Mouse (Mus musculus) adrenal gland, adult (tissue): ENCODE data around the gene Pus10.

Experiments used
- DNase-seq, 2 experiments: peaks; one replicate each; pipeline ENCODE4 v3.0.0; 2022 to 2023; ENCODE audit warnings: low spot score in 1 of 2; ENCODE audit not compliant: inconsistent age in 2 of 2

Pus10 gene

DNA sequence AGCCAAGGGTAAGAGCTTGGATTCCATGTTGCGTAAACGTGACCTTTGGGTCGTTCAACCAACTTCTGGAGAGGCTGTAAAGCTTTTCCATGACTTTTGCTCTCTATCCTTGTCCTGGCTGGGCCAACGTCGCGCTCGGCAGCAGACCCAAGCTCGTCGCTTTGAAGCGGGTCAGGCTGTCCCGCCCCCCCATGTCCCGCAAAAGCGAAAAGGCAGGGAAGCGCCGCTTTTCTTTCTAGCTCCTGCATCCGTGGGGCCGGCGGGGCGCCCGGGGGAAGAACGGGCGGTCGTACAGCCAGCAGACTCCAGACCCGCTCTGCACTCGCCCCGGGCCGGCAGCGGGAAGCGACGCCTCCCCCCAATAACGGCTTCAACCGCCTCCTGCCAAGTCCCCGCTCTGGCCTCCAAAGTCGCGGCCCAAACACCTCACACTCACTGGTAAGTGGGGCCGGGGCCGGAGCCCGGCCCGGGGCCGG lies at the start of gene Pus10:
Pus10 (plus strand) TSS at position 364 of the 476 bp plus-strand sequence.
- DNase-seq: peak; percentile 63 to 90

DNA sequence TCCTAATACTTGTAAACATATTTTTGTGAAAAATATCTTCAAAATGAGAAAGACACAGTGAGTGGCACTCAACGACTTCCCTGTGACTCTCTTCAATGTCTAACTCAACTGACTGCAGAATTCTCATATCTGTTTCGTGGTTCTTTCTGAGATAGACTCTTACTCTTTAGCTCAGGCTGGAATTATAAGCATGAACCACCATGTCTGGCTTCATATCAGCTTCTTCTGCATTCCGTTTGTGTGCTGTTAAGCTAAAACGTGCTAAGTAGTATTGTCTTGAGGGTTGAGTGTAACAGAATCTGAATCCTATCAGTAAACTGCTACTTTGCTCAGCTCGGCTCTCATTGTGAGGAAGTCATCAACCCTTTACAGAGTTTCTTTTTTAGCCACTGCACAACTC lies 46.5 kb upstream of the Pus10 start:
- DNase-seq: no peak

DNA sequence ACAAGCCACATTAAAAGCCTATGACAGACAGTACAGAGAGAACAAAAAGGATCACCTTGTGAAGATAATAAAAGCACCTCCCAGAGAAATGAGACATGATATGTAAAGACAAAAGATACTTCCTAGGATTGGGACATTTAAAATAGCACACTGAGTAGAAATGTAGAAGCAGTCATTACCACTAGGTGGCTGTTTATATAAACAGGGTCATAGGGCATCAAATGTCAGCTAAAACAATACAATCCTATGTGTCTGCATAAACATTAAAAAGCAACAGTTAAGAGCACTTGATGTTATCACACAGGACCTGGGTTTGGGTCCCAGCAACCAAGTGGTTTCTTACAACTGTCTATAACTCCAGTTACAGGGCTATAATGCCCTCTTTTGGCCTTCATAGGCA lies 34.8 kb upstream of the Pus10 start:
- no peak for DNase-seq

DNA sequence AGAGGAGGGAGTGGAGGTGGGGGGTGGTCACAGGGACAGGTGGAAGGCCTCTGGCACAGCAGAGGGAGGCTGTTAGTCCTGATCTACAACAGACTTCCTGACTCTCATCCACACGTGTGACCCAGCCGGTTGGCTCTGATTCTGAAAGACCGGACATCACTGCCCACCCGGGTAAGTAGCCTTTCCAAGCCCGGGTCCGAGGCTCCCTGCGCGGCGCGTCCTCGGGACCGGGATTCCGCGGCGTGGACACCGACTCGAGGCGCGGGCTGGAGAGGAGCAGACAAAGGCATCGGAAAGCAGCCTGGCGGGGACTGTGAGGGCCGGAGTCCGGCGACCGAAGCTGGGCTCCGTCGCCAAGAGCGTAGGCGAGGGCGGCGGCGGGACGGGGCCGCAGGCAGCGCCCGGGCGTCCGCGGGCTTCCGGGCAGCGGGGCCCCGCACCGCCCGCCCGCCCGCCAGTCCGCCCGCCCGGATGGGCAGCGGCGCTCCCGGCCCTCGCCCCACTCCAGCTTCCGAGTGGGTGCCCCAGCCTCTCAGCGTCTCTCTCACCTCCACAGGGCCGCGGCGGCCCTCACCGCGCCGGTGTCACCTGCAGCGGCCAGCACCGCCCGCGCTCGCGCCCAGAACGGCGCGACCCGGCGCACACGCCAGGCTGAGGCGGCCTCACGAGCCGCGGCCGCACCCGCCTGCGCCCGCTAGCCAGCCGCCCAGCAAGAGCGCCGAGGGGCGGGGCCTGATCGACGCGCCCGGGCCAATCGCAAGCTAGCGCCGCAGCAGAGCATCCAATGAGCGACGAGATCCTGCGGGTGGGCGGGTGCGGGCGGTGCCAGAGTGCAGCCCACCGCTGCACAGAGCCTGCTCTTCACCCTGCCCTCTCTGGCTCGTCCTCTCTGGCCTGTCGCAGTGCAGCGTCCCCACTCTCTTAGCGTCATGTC lies 32.3 kb upstream of the Pus10 start, which contains the start of gene 0610010F05Rik:
0610010F05Rik (minus strand) TSS at position 695 of the 934 bp plus-strand sequence.
- DNase-seq: peak; percentile 88 to 94

DNA sequence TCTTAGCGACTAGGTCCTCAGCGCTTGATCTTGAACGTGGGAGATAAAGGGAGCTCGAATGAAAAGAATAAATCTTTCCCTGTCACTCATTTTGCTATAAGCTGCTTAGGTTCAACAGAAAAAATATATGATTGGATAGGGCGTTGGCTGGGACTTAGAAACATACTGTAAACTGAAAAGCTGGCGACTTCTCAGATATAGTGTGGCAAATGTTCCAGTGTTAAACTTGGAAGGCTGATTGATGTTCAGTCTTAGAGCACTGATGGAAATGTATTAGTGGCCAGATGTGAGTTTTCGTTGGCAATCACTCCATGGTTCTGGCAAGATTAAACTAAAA lies 31.6 kb upstream of the Pus10 start:
- DNase-seq: no peak

DNA sequence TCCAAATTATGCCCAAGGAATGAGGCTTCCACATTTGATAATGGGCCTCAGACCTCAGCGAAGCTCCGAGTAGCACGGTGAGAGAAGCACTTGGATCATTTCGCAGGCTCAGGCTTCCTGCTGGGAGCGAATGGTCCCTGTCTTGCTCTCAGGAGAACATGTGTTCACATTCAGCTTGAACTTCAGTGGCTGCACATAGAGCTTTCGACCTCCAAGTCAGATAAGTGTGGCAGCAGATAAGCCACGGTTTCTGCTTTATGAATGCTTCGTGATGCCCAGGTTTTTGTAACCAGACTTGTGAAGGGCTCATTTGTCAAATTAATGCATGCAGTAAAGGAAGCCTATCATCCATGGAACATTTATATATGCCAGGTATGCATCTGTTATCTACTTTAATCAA lies 30.9 kb upstream of the Pus10 start:
- DNase-seq: peak in 1 of 2 experiments; percentile 8

DNA sequence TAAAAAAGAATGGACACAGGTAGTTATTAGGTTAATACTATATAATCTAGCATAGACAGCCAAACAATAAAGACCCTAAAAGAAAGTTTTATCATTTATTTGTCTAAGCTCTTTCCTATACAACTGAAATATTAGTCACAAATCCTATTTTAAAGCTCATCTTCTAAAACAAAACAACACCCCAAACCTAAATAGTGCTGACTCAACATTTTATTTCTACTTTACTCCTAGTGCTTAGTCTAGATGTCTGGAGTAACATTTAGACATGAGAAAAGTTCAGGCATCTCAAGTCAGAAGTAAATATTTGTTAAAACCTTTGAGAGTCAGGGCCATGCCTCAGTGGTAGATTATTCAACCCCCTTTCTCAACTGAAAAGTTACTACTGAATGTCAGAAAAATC lies 18.0 kb upstream of the Pus10 start:
- no peak for DNase-seq

DNA sequence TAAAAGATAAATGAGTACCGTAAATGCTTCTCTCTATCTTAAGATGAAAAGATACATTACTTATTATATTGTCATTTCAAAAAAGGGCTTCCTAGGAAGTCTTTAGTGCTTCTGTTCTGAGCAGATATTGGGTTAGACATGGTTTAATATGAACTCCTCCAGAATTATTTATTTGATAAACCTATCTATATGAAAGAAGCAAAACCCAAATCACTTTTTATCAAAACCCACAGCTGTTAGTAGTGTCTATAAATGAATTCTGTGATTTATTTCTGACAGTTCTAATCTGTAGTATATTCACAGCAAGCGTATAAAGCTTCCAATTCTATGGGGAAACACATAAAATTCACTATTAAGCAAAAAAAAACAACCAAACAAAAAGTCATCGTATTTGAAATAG lies 17.6 kb upstream of the Pus10 start:
- no peak for DNase-seq

DNA sequence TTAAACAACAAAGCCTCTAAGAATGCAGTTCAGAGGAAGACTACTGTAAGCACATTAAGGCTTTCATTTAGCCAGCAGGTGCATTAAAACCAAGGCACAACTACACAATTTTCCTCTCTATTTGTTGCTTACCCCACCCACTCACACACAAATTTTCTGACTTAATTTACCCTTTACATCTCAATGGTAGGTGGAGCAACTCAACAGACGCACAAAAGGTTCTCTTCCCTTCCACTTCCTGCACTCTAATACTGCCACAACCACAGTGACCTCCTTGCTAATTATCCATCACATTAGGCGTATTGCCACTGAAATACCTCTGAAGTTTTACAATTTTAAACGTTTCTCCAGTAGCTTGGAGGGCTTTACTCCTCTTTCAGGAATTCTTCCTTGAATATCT lies 11.8 kb upstream of the Pus10 start:
- DNase-seq: no peak

DNA sequence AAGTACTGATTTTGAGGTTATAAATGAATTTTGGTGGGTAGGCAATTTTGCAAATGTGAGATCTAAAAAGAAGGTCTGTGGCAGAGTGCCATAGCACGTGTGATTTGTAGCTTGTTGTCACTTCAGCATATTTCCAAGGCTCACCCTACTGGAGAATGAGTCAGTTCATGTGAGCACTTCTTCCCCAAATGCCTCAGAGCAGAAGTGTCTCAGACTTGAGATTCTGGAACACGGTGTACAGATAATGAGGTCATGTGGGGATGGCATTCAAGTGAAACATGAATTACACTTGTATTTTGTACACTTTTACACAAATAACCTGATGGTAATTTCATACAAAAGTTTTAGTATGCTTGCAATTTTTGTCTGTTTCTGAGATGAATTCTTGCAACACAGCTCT lies 7.7 kb upstream of the Pus10 start:
- DNase-seq: peak; percentile 33 to 77

DNA sequence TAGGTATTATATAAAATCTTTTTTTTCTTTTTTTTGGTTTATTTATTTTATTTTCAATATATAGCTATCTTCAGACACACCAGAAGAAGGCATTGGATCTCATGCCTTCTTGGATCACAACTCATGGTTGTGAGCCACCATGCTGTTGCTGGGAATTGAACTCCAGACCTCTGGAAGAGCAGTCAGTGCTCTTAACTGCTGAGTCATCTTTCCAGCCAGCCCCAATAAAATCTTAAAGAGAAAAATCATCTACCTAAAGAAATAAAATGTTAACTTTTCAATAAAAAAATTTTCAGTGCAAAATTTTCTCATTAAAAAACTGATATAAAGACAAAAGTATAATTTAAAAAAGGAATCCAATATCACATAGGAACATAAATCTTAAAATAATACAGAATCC lies 1.2 kb upstream of the Pus10 start:
- no peak for DNase-seq

DNA sequence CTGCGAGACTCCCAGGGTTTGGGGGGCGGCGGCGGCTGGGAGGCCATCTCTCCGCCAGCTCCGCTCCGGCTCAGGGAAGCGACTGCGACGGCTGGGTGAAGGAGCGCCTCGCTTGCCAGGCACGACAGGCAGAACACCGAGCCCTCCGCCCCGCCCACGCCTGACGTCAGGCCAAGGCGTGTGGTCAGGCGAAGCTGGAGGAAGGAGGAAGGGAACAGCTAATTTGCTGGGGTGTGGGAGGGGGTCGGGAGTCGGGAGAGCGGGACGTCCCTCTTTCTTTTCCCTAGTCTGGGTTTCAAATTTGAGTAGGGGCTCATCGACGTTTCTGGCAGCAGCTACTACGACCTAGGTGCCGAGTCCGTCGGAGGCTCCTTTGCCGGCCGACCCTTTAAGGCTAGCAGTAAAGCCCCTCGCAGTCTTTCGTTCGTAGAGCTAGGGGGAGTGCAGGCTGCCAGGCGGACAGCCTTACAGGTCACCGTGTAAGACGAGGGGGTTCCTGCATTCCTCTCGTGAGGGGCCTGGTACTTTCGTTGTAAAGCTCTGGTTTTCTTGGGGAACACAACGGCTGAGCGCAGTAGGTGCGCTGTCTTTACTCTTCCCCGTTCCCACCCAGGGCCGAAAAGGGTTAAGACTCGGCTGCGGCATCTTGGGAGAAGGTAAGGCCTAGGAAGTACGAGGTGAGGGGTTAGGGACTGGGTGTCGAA lies 476 bp downstream of the Pus10 start, which contains the start of gene Pex13:
Pex13 (minus strand) TSS at position 162 of the 704 bp plus-strand sequence.
- DNase-seq: peak; percentile 94 to 98

DNA sequence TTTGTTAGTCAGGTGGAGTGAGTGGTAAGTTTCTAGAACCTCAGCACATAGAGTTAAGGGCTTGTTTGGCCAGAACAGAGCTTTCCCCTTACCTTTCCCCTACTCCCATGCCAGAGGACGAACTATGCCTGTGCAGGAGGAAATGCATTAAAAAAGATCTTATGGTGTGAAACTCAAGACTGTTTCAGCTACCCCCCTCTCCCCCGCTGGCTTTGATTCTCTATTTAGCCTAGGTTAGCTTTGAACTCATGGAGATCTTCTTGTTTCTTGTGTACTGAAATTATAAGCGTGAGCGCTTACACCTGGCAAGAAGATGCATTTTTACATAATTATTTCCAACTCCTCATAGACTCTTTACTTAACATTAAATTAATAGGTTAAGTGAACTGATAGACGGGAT lies 1.1 kb downstream of the Pus10 start:
- no peak for DNase-seq

DNA sequence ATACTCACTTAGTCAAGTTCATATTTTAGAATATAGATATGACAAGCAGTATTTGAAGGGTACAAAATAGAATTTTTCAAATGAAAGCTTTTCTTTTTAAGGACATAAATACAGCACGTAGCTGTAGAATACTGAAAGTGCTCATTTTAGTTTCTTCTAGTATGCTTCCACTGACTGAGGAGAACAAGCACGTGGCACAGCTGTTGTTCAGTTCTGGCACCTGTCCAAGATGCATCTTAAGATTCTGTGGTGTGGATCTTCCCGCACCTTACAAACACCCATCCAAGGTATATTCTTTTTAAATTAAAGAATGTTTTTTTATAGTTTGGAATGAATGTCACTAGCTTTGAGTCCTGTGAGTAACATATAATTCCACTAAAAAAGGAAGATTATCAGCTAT lies 1.7 kb downstream of the Pus10 start:
- DNase-seq: no peak

DNA sequence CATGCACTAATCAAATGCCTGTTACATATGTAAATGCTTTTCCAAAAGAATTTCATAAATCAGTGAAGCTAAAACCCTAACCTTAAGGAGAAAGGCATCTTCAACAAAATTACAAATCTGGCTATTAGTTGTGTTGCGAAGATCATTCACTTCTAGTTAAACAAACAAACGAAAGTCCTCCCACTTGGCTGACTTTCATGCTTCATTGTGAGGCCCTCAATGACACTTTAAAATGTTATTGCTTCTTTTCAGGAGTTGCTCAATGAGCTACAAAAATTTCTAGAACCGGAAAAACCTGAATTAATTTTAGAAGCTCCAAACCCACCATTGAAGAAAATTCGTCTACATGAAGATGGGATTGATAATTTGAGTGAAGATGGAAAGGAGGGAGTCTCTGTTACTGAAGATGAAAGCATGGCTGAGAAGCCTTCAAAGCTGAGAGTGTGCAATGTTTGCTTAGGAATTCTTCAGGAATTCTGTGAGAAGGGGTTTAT lies 6.8 kb downstream of the Pus10 start:
- no peak for DNase-seq

DNA sequence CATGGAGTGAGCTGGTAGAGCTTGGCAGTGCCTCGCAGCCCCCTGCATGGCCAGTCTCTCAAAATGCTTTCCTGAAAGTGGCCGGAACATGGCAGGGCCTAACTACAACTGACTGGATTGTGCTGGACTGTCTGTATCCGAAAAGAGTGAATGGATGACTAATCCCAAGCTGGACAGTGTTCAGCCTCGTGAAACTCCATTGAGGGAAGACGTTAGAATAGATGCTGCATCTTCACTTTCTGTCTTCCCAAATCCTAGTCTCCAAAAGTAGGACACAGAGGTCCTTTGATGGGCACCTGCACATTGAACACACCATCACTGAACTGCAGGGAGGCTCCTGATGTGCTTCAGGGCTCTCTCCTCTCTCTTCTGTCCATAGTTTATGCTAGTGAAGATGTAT lies 10.6 kb downstream of the Pus10 start:
- DNase-seq: no peak

DNA sequence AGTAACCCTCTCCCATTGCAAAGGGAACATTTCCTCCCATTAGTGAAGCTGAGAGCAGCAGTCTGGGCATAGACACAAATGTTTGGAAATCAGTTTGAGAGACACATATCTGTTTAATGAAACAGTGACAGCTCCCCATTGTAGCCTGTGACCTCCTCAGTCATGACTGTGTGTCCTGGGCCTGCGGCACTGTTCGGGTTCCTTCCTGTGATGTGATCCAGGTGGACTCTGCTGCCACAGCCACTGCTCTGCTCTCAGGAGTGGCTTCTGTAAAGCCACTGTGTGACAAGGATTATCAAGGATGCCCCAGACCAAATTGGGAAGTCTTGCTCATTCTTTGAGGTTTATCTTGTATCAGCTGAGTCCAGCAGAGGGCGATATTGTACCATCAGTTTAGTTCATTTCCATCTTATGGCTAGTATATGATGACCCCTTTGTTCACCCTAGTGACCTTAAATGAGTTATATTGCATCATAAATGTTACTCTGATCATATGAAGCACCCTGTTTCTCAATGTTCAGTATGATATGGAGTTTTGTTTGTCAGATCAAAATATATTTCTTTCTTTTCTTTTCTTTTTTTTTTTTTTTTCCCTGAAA lies 13.7 kb downstream of the Pus10 start:
- peak; percentile 29 to 88 for DNase-seq

DNA sequence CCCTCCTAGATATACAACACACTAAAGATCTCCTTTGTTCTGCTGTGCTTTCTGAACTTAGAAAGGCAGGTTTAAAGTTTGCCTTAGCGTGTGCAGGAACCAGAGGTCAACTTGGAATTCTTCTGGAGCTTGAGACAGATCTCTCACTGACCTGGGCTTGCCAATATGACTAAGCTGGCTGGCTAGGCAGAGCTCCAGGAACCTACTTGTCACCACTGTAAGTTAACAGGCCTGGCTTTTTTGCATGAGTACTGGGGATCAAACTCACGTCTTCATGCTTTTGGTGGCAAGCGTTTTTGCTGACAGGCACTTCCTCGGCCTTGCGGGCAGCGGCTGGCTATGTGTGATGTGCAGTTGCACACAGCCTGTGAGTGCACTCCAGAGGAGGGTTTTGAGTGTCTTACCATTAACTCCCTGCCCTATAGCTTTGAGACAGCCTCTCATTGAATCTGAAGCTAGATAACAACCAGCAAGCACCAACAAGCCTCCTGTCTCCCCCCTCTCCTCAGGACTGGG lies 15.0 kb downstream of the Pus10 start:
- DNase-seq: peak in 1 of 2 experiments; percentile 63

DNA sequence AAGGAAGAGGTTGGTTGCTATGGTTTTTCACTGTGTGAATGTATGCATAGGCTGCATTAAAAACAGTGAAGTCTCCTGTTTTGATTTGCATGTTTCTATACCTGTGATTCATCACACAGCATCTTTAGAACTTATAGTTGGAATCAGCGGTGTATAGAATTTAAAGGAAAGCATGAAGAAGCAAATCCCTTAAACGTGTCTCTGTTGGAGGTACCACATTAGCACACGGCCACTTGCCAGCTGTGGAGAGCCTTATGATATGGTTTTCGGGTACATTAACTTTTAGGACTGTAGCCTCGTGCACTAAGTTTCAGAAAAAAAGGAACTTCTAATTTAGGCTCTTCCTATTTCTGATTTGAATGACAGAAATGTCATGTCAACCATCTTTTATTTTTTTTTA lies 17.1 kb downstream of the Pus10 start:
- no peak for DNase-seq

DNA sequence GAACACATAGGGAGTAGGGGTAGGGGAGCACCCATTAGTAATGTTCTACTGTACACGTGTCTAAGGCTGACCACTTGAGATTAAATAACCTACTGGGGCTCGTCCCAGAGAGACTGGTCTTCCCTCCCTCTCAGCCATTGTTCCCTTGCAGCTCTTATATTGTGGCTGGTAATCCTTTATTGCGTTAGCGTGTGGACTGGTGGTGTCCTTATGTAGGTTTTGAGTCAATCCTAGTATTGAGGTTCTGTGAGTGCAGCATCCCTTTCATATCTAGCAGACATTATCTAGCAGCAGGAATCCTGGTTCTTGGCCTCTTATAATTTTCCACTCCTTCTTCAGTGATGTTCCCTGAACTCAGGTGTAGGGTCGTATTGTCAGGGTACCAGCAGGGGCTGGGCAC lies 21.2 kb downstream of the Pus10 start:
- DNase-seq: no peak

DNA sequence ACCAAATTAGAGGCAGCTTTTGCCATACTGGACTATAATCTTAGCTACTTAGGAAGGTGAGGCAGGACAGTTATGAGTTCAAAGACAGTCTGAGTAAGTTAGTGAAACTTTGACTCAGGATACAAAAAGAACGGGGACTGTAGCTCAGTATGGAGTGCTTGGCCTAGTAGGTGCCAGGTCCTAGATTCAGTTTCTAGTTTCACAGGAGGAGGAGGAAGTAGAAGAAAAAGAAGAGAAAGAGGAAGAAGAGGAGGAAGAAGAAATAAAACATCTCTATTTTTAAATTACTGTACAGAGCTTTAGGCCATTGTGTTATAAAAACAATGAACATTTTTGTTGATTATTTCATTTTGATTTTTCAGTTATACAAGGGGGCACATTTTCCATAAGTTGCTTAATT lies 22.6 kb downstream of the Pus10 start:
- DNase-seq: no peak
